Mouse (Mus musculus) kidney, adult 2 months (tissue): Measurements from ENCODE around the gene Kbtbd12.

ENCODE experiments used
- CTCF ChIP-seq: fragments of 200-500 bp; conservative IDR thresholded peaks from 2 replicates; pipeline ENCODE4 v1.5.1; 2011; ENCODE audit warnings: low read depth, mild to moderate bottlenecking, control low read depth, low read length, moderate library complexity, mixed read lengths; ENCODE audit not compliant: insufficient read depth, insufficient read length
- POLR2A ChIP-seq: fragments of 200-500 bp; IDR thresholded peaks from one replicate; pipeline ENCODE4 v1.6.1; 2011; ENCODE audit warnings: low read depth, low read length, control low read depth

DNA sequence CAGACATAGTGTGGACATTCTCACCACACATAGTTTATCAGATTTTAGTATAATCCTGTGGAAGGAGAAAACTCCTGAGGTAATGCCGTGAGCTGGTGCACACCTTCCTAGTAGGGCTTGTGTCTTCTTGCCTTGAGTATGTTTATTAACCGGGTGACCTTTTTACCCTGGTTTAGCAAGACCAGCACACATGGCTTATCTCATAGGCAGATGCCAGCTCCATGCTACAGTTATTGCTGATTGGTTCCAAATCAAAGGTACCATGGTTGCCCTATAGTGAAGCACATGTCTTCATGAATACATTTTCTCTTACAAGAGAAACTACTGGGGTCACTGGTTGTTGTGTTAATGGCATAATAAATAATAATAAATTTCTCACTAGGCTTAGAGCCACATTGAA, 38.1 kb upstream of the Kbtbd12 start:
- TF ChIP-seq CTCF, result no peak
- no peak for TF ChIP-seq POLR2A
